In the genomic region with DNA sequence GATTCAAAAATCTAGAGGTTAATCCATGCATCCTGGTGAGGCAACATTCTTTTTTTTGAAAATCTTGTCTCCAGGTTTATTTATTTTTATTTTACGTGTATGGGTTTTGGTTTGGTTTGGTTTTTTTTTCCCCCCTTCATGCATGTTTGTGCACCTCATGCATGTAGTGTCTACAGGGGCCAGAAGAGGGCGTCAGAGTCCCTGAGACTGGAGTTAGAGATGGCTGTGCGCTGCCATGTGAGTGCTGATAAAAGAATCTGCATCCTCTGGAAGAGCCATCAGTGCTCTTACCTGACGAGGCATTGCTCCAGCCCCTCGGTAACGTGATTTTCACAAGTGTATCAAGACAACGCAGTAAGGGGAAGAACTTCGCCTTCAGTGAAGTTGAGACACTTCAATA, we compare ENCODE assay signal across 16 mouse cellular contexts. TPM values are rescaled to one million over a fixed set of nuclear protein-coding genes. Genes with fewer than 3 reads are reported as not detected.
DNase-seq lines count a peak whose midpoint lies in the region; ATAC-seq and TF ChIP-seq lines count a peak whose summit lies in the region.
"Had no signal": no experiment of that assay in that cellular context is flagged by ENCODE, and none has a peak within 500 bp of the region (broad histone marks: within the 10 kb centered on the region; RNA-seq: fewer than 3 reads in every experiment).

No protein-coding gene starts in this region.

- no peaks in the 10 kb centered on the region for H3K27me3 ChIP-seq in lung, postnatal 0 days (replicated peaks; ENCODE audit: insufficient read depth, low read length)
- peaks cover 5% of the 10 kb centered on the region for H3K27me3 ChIP-seq in Patski
- H3K27me3 ChIP-seq: embryonic facial prominence, embryonic 12.5 days had no signal

- peak; percentile 23; the same call in 1 of the 2 replicates for TF ChIP-seq CTCF in lung, postnatal 0 days (IDR thresholded peaks at IDR 0.05)
- TF ChIP-seq CTCF in lung, adult 2 months (IDR thresholded peaks at IDR 0.05; ENCODE audit: insufficient read depth, low read length), result no peak
- TF ChIP-seq CTCF in Patski (IDR thresholded peaks at IDR 0.05), result peak; percentile 32

- H3K27ac ChIP-seq in lung, postnatal 0 days (ENCODE audit: low read length), result no peak overlapping the region
- H3K27ac ChIP-seq: embryonic facial prominence, embryonic 12.5 days; hindbrain, embryonic 10.5 days had no signal

- POLR2A ChIA-PET in Patski (lab: Charles Lee), result no interaction called here

- H3K4me3 ChIP-seq in lung, postnatal 0 days (ENCODE audit: low read depth, low read length), result no peak overlapping the region
- no peak overlapping the region for H3K4me3 ChIP-seq in lung, adult 2 months (replicated peaks; ENCODE audit: extremely low read depth, low read depth, low read length)
- H3K4me3 ChIP-seq: embryonic facial prominence, embryonic 12.5 days; hindbrain, embryonic 10.5 days had no signal

- no peak for TF ChIP-seq EP300 in lung, postnatal 0 days (IDR thresholded peaks at IDR 0.05)

- peak; percentile 51 for DNase-seq in CD4-positive, CD25-positive, alpha-beta regulatory T cell, adult 2 months (ENCODE audit: low read depth, low spot score)
- DNase-seq in lung, postnatal 0 days (ENCODE audit: low spot score), result no peak
- no peak for DNase-seq in lung, adult 2 months
- DNase-seq in Patski (ENCODE audit: low read depth, low spot score), result no peak
- peak; percentile 41 for DNase-seq in naive thymus-derived CD4-positive, alpha-beta T cell, adult 2 months (ENCODE audit: low read depth)
- DNase-seq in left cerebral cortex, adult 9 months (ENCODE audit: low spot score in 2 of 2), result no peak
- DNase-seq in layer of hippocampus, adult 11-12 months (ENCODE audit: low spot score), result no peak
- DNase-seq: adrenal gland, postnatal 36 days; cerebellum, adult 9-10 months; heart, adult 11 months; kidney, postnatal 10 days had no signal

- no peak overlapping the region for H3K4me2 ChIP-seq in lung, postnatal 0 days (replicated peaks; ENCODE audit: low read depth, low read length)
- H3K4me2 ChIP-seq: embryonic facial prominence, embryonic 12.5 days had no signal

- WGBS in lung, postnatal 0 days, result 87% methylated on average over 8 of the region's 8 CpGs
- 91% methylated on average over 8 of the region's 8 CpGs for WGBS in lung, adult 2 months

- no peak for ATAC-seq in CD4-positive, CD25-positive, alpha-beta regulatory T cell, adult 4 months
- no peak for ATAC-seq in lung, postnatal 0 days
- ATAC-seq in Patski, result no peak
- ATAC-seq: forebrain, embryonic 16.5 days; midbrain, embryonic 16.5 days had no signal

- CTCF ChIA-PET in Patski (lab: Charles Lee), result no interaction called here

- no peaks in the 10 kb centered on the region for H3K9me3 ChIP-seq in lung, postnatal 0 days (ENCODE audit: low read length)
- H3K9me3 ChIP-seq: embryonic facial prominence, embryonic 12.5 days; hindbrain, embryonic 10.5 days had no signal

- no peak overlapping the region for H3K9ac ChIP-seq in lung, postnatal 0 days (replicated peaks; ENCODE audit: low read depth)
- H3K9ac ChIP-seq: embryonic facial prominence, embryonic 12.5 days had no signal

- in situ Hi-C loops in Patski (cut with MboI; ENCODE audit: low pct_unique_long_range_greater_than_20kb), result loop anchor here (10.0 kb wide), 1 partner anchor 523 kb away; the partner anchor contains the start of gene Aqp8

- H3K36me3 ChIP-seq in lung, postnatal 0 days (ENCODE audit: insufficient read depth, low read length), result no peaks in the 10 kb centered on the region
- H3K36me3 ChIP-seq: embryonic facial prominence, embryonic 12.5 days; hindbrain, embryonic 10.5 days had no signal

- no peaks in the 10 kb centered on the region for H3K4me1 ChIP-seq in lung, postnatal 0 days (ENCODE audit: insufficient read depth, low read depth, low read length)
- no peaks in the 10 kb centered on the region for H3K4me1 ChIP-seq in lung, adult 2 months (ENCODE audit: control insufficient read depth, insufficient read depth, low read length)
- H3K4me1 ChIP-seq: embryonic facial prominence, embryonic 12.5 days had no signal

- TF ChIP-seq POLR2A in lung, adult 2 months (IDR thresholded peaks at IDR 0.05; ENCODE audit: borderline replicate concordance, extremely low read depth, low read depth, low read length), result no peak

RNA-seq across cellular contexts. Expression of gene Rbbp6, which starts 23.4 kb away (rescaled TPM):
- 10 to 100 TPM; 46.4 to 51.4 TPM for polyA plus RNA-seq in CD4-positive, CD25-positive, alpha-beta regulatory T cell, adult 4 months (2017; shearing (Covaris generic))
- polyA plus RNA-seq in lung, postnatal 0 days (2015; fragmentation: Nextera tagmentation; extraction: Ambion mirVana), result 18.3 and 19.6 TPM in 2 replicates
- 6.8 and 12.0 TPM in 2 replicates for polyA plus RNA-seq in lung, adult 2 months (2012; rRNA removed)
- 46.4 TPM for polyA plus RNA-seq in Patski (2021)

Comparison
In these comparisons a context has a peak if more than half of its experiments do, and no peak if none do; other contexts are left out.
1. DNase-seq: peak in CD4-positive, CD25-positive, alpha-beta regulatory T cell, adult 2 months (single experiment) and naive thymus-derived CD4-positive, alpha-beta T cell, adult 2 months (single experiment); none in lung, postnatal 0 days (single experiment), lung, adult 2 months (single experiment), Patski (single experiment), left cerebral cortex, adult 9 months (0 of 2) and layer of hippocampus, adult 11-12 months (single experiment).